Mouse (Mus musculus): Measurements from ENCODE around the gene Lpcat1. TPM values are rescaled to one million over a fixed set of nuclear protein-coding genes. Genes with fewer than 3 reads are reported as not detected.

Gene Lpcat1
- polyA plus RNA-seq, 1 experiment = 40.9 TPM

DNA sequence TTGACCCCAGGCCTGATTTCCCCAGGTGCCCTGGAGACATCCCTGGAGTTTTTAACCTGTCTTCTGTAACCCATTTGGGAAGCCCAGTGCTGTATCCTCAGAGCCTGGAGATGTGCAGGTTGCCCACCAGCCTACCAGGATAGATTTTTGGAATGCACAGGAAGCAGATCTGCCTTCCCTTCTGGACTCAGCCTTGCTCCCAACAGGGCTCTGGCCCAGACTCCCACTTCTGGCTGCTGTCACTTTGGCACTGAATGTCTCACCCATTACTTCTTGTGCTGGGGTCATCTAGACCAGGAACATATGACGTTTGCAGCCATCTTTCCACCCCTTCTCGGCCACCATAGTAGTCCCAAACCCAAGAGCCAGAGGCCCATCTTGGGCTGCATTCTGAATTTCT lies 10.8 kb downstream of the Lpcat1 start:
- no peak for DNase-seq
- Histone ChIP-seq H3K4me1 (replicated peaks; ENCODE audit: control insufficient read depth, insufficient read depth, low read length) (no peaks in the 10 kb centered on the region; the same call in 1 of the 2 replicates), H3K27ac (ENCODE audit: control insufficient read depth, insufficient read depth, low read length) (no peak overlapping the region), H3K27me3 (ENCODE audit: control insufficient read depth, insufficient read depth, low read length) (no peaks in the 10 kb centered on the region), H3K36me3 (ENCODE audit: control insufficient read depth, insufficient read depth, low read length) (no peaks in the 10 kb centered on the region), H3K4me3 (ENCODE audit: control insufficient read depth, insufficient read depth, low read length) (no peak overlapping the region)
- TF ChIP-seq POLR2A (IDR thresholded peaks at IDR 0.05; ENCODE audit: control insufficient read depth, extremely low read depth, insufficient read depth, low read length, poor library complexity) = no peak
- no peak for TF ChIP-seq CTCF (IDR thresholded peaks at IDR 0.05; ENCODE audit: borderline replicate concordance, control insufficient read depth, extremely low read depth, insufficient read depth, low read length, poor library complexity)
- WGBS = 98% methylated on average over 2 of the region's 2 CpGs

DNA sequence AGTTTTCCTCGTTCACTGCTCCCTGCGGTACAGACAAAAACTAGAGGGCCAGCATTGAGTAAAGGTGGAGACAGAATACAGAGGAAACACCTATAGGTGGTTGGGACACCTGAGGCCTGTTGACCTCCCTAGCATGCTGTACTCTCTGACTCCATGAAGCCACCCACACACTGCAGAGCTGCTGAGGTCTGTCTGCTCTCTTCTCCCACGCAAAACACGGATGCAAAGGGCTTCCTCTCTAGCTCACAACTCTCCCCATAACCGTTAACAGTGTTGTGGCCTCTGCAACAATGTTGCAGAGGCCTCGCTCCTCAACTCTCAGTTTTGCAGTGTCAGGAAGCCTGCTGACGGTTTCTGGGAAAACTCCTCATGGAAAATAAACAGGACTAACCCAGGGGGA lies 15.5 kb downstream of the Lpcat1 start:
- TF ChIP-seq CTCF (IDR thresholded peaks at IDR 0.05; ENCODE audit: borderline replicate concordance, control insufficient read depth, extremely low read depth, insufficient read depth, low read length, poor library complexity) = no peak
- no peak for TF ChIP-seq POLR2A (IDR thresholded peaks at IDR 0.05; ENCODE audit: control insufficient read depth, extremely low read depth, insufficient read depth, low read length, poor library complexity)
- Histone ChIP-seq H3K36me3 (ENCODE audit: control insufficient read depth, insufficient read depth, low read length) (no peaks in the 10 kb centered on the region), H3K4me3 (ENCODE audit: control insufficient read depth, insufficient read depth, low read length) (no peak overlapping the region), H3K27ac (ENCODE audit: control insufficient read depth, insufficient read depth, low read length) (no peak overlapping the region), H3K27me3 (ENCODE audit: control insufficient read depth, insufficient read depth, low read length) (no peaks in the 10 kb centered on the region), H3K4me1 (replicated peaks; ENCODE audit: control insufficient read depth, insufficient read depth, low read length) (peaks cover 7% of the 10 kb centered on the region)
- no peak for DNase-seq
- 81% methylated on average over 7 of the region's 7 CpGs for WGBS

DNA sequence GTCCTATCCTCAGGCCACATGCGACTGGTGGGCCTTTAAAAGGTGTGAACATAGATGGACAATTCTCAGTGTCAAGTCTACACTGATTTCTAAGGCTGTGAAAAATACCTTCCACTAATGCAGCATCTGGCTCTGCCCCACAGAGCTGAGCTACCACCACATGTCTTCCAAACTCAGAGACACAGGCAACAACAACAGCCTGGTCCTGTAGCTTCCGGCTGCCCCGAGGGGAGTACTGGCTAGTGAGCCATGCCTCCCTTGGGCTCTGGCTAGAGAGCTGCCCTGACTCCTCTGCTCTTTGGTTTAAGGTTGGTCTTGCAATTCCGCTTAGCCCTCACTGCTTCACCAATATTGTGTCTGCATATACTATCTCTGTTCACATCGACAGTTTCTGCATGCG lies 16.3 kb downstream of the Lpcat1 start:
- no peak for DNase-seq
- Histone ChIP-seq H3K4me3 (ENCODE audit: control insufficient read depth, insufficient read depth, low read length) (no peak overlapping the region), H3K27ac (ENCODE audit: control insufficient read depth, insufficient read depth, low read length) (no peak overlapping the region), H3K4me1 (replicated peaks; ENCODE audit: control insufficient read depth, insufficient read depth, low read length) (peaks cover 7% of the 10 kb centered on the region), H3K36me3 (ENCODE audit: control insufficient read depth, insufficient read depth, low read length) (no peaks in the 10 kb centered on the region), H3K27me3 (ENCODE audit: control insufficient read depth, insufficient read depth, low read length) (no peaks in the 10 kb centered on the region)
- TF ChIP-seq POLR2A (IDR thresholded peaks at IDR 0.05; ENCODE audit: control insufficient read depth, extremely low read depth, insufficient read depth, low read length, poor library complexity) (no peak), CTCF (IDR thresholded peaks at IDR 0.05; ENCODE audit: borderline replicate concordance, control insufficient read depth, extremely low read depth, insufficient read depth, low read length, poor library complexity) (no peak)
- 95% methylated on average over 6 of the region's 6 CpGs for whole genome bisulfite sequencing

DNA sequence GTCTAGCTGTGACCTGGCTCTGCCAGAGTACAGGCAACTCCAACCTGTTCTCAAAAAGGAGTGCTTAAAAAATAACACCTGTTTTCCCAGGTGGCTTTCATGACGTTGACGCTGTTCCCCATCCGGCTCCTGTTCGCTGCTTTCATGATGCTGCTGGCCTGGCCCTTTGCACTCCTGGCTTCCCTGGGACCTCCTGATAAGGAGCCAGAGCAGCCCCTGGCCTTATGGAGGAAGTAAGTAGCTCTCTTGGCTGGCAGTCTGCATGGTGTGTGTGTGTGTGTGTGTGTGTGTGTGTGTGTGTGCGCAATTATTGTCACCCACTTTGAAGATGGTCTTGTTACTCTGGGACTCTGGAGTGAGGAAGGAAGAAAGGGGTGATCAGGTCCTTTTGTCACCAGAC lies 17.2 kb downstream of the Lpcat1 start:
- no peak overlapping the region for H3K4me3 ChIP-seq (ENCODE audit: control insufficient read depth, insufficient read depth, low read length)
- H3K4me1 ChIP-seq (replicated peaks; ENCODE audit: control insufficient read depth, insufficient read depth, low read length) = peaks cover 14% of the 10 kb centered on the region
- WGBS = 56% methylated on average over 5 of the region's 5 CpGs
- H3K36me3 ChIP-seq (ENCODE audit: control insufficient read depth, insufficient read depth, low read length) = no peaks in the 10 kb centered on the region
- no peaks in the 10 kb centered on the region for H3K27me3 ChIP-seq (ENCODE audit: control insufficient read depth, insufficient read depth, low read length)
- H3K27ac ChIP-seq (ENCODE audit: control insufficient read depth, insufficient read depth, low read length) = peak overlapping the region; percentile 26; the same call in 1 of the 2 replicates
- TF ChIP-seq CTCF (IDR thresholded peaks at IDR 0.05; ENCODE audit: borderline replicate concordance, control insufficient read depth, extremely low read depth, insufficient read depth, low read length, poor library complexity) (no peak), POLR2A (IDR thresholded peaks at IDR 0.05; ENCODE audit: control insufficient read depth, extremely low read depth, insufficient read depth, low read length, poor library complexity) (no peak)
- no peak for DNase-seq

DNA sequence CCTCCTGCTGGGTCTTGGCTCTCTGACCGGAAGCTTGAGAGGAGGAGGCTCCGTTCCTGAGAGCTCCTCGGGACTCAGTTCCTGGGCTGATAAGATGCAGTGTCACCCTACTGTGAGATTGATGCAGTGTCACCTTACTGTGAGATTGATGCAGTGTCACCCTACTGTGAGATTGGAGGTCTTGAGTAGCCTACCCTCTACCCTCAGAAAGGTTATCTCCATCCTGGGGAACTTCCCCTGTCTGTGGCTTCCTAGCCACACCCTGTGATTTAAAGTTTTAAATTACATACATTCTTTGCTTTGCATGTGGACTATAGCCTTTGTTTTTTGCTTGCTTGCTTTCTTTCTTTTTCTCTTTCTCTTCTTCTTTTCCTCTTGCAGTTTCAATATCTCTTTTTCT lies 21.1 kb downstream of the Lpcat1 start:
- DNase-seq = no peak
- WGBS = 98% methylated on average over 3 of the region's 3 CpGs
- H3K27ac ChIP-seq (ENCODE audit: control insufficient read depth, insufficient read depth, low read length) = no peak overlapping the region

DNA sequence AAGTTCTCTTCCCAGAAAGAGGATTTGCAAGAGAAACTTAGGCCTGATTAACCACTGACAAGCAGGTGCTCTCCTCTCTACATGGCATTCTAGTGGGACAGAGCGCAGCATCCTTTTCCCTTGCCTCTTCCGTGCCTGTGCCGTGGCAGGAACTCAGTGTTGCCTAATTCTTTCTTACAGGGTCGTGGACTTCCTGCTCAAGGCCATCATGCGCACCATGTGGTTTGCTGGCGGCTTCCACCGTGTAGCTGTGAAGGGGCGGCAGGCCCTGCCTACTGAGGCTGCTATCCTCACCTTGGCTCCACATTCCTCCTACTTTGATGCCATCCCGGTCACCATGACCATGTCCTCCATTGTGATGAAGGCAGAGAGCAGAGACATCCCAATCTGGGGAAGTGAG lies 21.7 kb downstream of the Lpcat1 start:
- Histone ChIP-seq H3K4me3 (ENCODE audit: control insufficient read depth, insufficient read depth, low read length) (no peak overlapping the region), H3K27me3 (ENCODE audit: control insufficient read depth, insufficient read depth, low read length) (no peaks in the 10 kb centered on the region), H3K36me3 (ENCODE audit: control insufficient read depth, insufficient read depth, low read length) (no peaks in the 10 kb centered on the region), H3K27ac (ENCODE audit: control insufficient read depth, insufficient read depth, low read length) (no peak overlapping the region), H3K4me1 (replicated peaks; ENCODE audit: control insufficient read depth, insufficient read depth, low read length) (peaks cover 13% of the 10 kb centered on the region)
- no peak for DNase-seq
- WGBS = 45% methylated on average over 9 of the region's 9 CpGs
- TF ChIP-seq CTCF (IDR thresholded peaks at IDR 0.05; ENCODE audit: borderline replicate concordance, control insufficient read depth, extremely low read depth, insufficient read depth, low read length, poor library complexity) (no peak), POLR2A (IDR thresholded peaks at IDR 0.05; ENCODE audit: control insufficient read depth, extremely low read depth, insufficient read depth, low read length, poor library complexity) (no peak)

More for the DNA sequence above, 21.1 kb downstream of the Lpcat1 start:
- Histone ChIP-seq H3K27me3 (ENCODE audit: control insufficient read depth, insufficient read depth, low read length) (no peaks in the 10 kb centered on the region), H3K4me1 (replicated peaks; ENCODE audit: control insufficient read depth, insufficient read depth, low read length) (peaks cover 14% of the 10 kb centered on the region), H3K4me3 (ENCODE audit: control insufficient read depth, insufficient read depth, low read length) (no peak overlapping the region), H3K36me3 (ENCODE audit: control insufficient read depth, insufficient read depth, low read length) (no peaks in the 10 kb centered on the region)
- TF ChIP-seq CTCF (IDR thresholded peaks at IDR 0.05; ENCODE audit: borderline replicate concordance, control insufficient read depth, extremely low read depth, insufficient read depth, low read length, poor library complexity) = no peak
- TF ChIP-seq POLR2A (IDR thresholded peaks at IDR 0.05; ENCODE audit: control insufficient read depth, extremely low read depth, insufficient read depth, low read length, poor library complexity) = no peak

DNA sequence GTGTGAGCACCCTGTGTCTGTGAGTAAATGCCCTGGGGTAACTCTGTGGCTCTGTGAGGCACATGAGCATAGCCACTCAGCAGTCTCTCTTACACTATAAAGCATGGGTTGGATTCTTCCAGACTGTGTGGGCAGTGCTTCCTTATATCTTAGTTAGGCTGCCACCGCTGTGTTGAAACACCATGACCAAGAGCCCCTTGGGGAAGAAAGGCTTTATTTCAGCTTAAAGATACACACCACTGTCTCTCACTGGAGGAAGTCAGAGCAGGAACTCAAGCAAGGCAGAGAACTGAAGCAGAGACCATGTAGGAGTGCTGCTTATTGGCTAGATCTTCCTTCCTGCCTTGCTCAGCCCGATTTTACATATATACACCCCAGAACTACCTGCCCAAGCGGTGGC lies 23.0 kb downstream of the Lpcat1 start:
- Histone ChIP-seq H3K4me1 (replicated peaks; ENCODE audit: control insufficient read depth, insufficient read depth, low read length) (peaks cover 7% of the 10 kb centered on the region; the same call in 1 of the 2 replicates), H3K27ac (ENCODE audit: control insufficient read depth, insufficient read depth, low read length) (no peak overlapping the region), H3K4me3 (ENCODE audit: control insufficient read depth, insufficient read depth, low read length) (no peak overlapping the region), H3K36me3 (ENCODE audit: control insufficient read depth, insufficient read depth, low read length) (no peaks in the 10 kb centered on the region), H3K27me3 (ENCODE audit: control insufficient read depth, insufficient read depth, low read length) (no peaks in the 10 kb centered on the region)
- DNase-seq = no peak
- WGBS = 61% methylated on average over 3 of the region's 3 CpGs
- TF ChIP-seq CTCF (IDR thresholded peaks at IDR 0.05; ENCODE audit: borderline replicate concordance, control insufficient read depth, extremely low read depth, insufficient read depth, low read length, poor library complexity) (no peak), POLR2A (IDR thresholded peaks at IDR 0.05; ENCODE audit: control insufficient read depth, extremely low read depth, insufficient read depth, low read length, poor library complexity) (no peak)
